Mouse (Mus musculus) left cerebral cortex, postnatal 4 days (tissue): ENCODE results near the gene Proz. TPM values are rescaled to one million over a fixed set of nuclear protein-coding genes. Genes with fewer than 3 reads are reported as not detected.
A peak's percentile ranks its signal among the peaks of the same experiment; 100 is the strongest.

ENCODE experiments used
- DNase-seq: peaks from one replicate; pipeline ENCODE4 v3.0.0-alpha.2; 2022
- intact Hi-C: fragments of 180-260 bp; cut with DNase I; formaldehyde crosslinking; loops from one replicate; pipeline ENCODE4 v1.15.1; 2025
- total RNA-seq, 2 experiments: library from RNA; stranded (reverse); gene quantifications; 2 replicates each; pipeline ENCODE4 v1.2.3; 2021

Proz gene
- total RNA-seq, 2 experiments from 2014 or later, result not detected

DNA sequence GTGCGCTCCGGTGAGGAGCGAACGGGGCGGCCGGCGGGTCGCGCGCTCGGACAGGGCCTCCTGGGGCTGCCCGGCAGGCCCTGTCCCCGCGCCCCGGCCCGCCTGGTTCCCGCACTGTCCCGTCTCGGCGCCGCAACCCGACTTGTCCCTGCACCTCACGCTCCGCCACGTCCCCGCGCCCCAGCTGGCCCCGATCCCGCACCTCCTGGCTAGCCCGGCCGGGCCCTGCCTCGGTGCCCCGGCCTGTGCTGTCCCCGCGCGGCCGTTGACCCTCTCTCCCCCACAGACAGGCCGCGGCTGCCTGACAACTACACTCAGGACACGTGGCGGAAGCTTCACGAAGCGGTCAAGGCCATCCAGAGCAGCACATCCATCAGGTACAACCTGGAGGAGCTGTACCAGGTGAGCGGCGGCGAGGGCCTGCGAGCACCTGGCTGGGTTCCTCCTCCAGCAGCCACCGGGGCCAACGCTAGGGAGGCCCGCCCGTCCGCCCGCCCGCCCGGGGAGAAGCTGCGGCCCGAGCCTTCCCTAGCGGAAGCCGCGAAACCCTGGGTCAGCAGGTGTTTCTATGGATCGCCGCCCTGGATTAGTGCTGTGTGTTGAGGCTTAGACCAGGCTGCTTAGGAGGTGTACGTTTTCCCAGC lies 45.3 kb downstream of the Proz start:
- DNase-seq, result peak; percentile 54
- intact Hi-C loops, result no loop called here

DNA sequence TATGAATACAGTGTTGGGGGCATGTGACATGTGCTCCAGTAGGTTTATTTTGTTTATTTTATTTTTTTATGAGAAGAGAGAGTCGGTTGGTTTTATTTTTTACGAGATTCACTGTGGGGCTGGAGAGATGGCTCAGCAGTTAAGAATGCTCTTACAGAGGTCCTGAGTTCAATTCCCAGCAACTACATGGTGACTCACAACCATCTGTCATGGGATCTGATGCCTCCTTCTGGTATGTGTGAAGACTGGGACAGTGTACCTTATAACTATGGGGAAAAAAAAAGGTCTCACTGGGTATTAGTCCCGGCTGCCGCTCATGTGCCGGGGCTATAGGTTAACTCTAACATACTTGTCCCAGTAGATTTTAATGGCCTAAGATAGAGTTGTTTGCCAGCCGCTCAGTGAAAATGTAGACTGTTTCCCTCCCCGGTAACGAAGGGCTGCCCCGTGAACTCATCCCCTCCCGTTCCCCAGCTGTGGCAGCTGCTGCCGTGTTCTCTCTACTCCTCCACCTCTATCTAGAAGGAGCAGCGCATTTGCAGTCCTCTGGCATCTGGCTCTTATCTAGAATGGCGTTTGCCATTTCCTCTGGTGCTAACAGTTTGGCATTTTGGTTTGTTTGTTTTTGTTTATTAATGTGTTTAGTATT lies 47.4 kb downstream of the Proz start:
- intact Hi-C loops, result no loop called here
- DNase-seq, result no peak

DNA sequence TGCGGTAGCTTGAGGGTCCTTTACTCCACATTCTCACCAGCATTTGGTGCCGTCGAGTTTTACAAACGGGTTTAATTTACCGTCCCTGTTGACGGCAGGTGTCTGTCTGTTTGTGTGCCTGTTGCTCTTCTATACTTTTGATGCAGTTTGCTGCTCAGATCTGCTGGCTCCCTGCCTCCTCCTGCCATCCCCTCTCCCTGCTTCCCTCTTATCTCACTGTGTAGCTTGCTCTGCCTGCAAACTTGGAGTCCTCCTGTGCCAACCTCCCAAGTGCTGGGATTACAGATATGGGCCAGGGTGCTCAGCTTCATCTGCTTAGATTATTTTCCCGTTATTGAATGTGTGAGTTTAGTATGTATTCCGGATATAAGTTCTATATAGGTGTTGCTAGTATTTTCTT lies 48.3 kb downstream of the Proz start:
- intact Hi-C loops, result no loop called here
- DNase-seq, result no peak

DNA sequence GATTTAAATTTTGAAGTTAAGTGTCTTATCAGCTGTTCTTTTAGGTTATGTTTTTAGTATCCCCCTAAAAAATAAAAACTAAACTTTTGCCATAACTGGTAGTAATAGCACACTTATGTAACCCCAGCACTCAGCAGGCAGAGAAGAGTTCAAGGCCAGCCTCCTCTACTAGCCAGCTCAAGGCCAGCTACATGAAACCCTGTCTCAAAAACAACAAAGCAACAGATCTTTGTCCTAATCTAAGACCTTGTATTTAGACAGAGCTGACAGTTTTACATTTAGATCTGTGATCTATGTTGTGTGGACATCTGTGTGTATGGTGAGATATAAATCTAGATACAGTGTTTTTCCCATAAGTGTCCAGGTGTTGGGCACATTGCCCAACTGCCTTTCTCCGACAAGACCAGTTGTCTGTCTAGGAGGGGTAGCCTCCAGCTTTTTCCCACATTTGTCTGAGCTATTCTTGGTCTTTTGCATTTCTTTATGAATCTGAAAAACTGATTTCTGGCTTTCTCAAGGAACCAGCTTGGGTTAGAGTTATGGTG lies 48.8 kb downstream of the Proz start:
- intact Hi-C loops, result no loop called here
- DNase-seq, result no peak

DNA sequence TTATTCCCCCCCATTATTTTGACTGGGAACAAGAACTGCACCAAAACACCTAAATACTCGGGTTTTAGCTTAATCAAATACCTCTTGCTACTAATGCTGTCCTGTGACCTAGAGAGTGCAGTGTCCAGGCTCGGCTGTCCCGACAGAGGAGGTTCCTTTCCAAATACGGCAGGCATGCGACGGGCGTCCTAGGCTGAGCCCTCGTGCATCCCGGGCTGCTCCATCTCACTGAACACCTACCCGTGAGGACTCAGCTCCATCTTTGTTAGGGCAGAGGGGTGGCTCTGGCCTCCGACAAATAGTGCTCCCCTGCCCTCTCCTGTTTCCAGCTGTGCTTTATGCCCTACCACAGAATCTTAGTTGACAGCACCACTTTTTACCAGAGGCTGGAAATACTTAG lies 51.2 kb downstream of the Proz start:
- DNase-seq, result no peak
- intact Hi-C loops, result no loop called here

DNA sequence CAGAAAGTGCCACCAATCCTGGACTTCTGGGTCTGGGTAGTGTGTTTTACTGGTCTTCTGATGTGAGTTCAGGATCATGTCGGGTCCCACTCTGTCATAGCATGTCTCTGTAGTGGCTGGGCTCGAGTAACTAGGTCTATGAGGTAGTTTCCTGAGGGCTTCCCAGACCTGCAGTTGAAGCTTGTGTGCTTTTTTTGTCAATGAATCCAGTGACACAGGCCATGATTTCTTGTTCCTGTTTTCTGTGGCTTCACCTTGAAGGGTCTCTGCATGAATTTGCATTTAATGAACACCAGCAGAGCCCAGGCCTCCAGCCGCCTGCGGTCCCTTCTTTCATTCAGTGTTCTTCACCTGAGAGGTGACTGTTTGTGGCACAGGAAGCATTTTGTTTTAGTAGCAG lies 52.5 kb downstream of the Proz start:
- intact Hi-C loops, result no loop called here
- no peak for DNase-seq

DNA sequence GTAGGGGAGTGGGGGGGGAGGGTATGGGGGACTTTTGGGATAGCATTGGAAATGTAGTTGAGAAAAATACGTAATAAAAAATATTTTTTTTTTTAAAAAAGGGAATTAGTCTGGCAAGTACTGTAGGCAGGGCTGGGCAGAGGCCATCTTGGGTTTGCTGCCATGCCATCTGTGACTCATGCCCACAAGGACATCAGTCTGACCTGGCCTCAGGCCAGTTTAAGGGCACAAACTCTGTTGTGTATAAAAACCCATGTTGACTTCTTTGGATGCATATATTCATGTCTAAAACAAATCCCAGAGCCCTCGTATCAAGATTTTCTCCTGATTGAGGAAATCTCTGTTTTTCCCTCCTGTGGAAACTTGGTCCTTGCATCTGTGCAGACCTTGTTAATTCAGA lies 56.4 kb downstream of the Proz start:
- DNase-seq, result no peak
- intact Hi-C loops, result no loop called here

DNA sequence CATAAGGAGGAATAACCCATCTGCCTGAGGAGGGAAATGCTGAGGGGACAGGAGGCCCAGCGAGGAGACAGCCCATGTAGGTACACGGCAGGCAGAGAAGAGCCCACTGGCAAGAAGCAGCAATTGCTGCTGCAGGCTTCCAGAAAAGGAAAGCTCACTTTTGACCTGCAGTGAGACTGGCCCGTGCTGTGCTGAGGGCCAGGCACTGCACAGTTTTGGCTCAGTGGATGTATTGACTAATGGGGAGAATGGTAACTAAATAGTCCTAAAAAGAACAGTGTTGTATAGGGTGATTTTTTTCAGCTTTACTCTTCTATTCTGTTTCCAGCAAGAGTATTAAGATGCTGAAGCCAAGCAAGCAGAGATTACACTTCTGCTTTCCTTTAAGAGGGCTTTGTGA lies 57.8 kb downstream of the Proz start:
- no peak for DNase-seq
- intact Hi-C loops, result no loop called here

DNA sequence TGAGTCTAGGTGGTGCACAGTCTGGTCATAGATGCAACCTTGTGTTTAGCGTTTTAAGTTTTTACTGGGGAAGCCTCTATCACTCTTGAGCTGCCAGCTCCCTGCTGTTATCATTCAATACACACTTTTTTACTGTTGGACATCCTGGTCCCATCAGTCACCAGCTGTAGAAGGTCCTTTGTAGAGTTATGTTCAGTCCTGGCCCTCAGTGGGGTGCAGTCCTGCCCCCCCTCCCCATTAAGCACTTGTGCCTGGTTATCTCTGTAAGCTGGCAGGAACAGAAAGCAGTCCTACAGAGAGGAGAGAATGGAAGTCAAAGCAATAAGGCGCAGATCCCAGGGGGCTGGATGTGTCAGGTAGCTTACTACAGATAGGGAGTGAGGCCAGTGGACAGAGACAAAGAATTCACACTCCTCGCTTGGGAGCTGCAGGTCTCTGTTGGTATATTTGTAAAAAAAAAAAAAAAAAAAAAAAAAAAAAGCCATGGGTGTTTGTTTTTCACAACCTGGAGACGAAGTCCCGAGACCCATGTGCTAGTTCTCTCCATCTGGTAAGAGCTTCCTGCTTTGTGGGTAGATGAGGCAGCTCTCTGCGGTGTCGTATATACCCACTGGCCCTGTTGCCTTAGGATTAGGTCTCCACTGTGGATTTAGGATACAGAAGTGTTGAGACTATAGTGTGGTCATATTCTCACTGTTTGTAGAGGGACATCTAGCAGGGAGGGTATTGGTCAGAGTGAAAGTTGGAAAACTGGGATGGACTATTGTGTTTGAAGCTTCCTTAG lies 60.4 kb downstream of the Proz start:
- intact Hi-C loops, result no loop called here
- DNase-seq, result no peak

DNA sequence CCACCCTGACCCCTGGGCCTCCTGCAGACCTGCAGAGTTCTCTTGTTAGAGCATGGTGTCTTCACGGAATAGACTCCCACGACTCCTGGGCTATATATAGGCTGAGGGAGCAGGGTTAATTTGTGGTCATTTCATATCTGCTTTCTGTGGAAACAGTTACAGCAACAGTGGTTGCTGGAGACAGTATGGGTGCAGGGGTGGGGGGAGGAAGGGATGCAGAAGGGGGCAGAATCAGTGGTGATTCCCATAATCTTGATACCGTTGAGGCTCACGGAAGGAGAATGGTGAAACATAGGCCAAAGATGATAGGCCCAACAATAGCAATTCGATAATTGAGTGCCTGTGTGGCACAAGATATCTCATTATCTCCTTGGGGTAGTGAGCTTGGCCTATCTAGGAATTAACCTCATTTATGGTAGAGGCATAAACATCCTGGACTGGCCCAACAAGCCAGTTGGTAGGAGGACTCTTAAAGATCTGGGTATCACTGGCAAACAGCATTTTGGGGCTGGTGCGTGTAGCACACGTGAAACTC lies 62.2 kb downstream of the Proz start:
- intact Hi-C loops, result no loop called here
- DNase-seq, result no peak

DNA sequence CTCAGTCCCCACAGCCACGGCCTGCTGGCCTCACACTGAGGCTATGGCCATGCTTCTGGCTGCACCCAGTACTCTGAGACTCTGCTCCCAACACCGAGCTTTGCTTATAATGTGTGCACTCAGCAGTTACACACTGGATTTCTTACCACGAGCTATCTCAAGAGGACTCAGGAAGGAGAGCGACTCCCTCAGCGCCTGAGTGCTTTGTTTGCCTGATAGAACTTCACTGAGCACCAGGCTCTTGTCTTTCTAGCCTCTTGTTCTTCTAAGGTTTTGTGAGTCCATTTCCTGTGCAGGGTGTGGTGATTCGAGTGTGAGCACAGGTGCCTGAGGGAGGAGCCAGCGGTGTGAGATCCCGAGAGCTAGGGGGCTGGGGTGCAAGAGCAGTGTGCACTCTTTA lies 64.2 kb downstream of the Proz start:
- intact Hi-C loops, result no loop called here
- DNase-seq, result no peak

Other genes starting within 250 kb of the Proz start
- 100 to 1,000 TPM; 399 to 404 TPM for gene Mcf2l, start 187.1 kb upstream of the Proz start, total RNA-seq
- under 1 TPM in 1 of 2 experiments, not detected in 1; 0.20 TPM for gene F7, start 34.9 kb upstream of the Proz start, total RNA-seq
- gene F10, start 23.6 kb upstream of the Proz start, total RNA-seq, result under 1 TPM in 1 of 2 experiments, not detected in 1; 0.80 TPM
- 10 to 100 TPM; 31.5 to 33.8 TPM for gene Pcid2, start 44.5 kb downstream of the Proz start, total RNA-seq
- 10 to 100 TPM; 67.0 to 67.3 TPM for gene Cul4a, start 44.7 kb downstream of the Proz start, total RNA-seq
- gene Lamp1, start 98.2 kb downstream of the Proz start, total RNA-seq, result 100 to 1,000 TPM; 241 to 259 TPM
- 1 to 10 TPM; 7.8 to 8.9 TPM for gene Grtp1, start 139.7 kb downstream of the Proz start, total RNA-seq
- 1 to 10 TPM; 1.8 to 1.9 TPM for gene Adprhl1, start 193.2 kb downstream of the Proz start, total RNA-seq
- 10 to 100 TPM; 27.6 to 31.2 TPM for gene Dcun1d2, start 227.2 kb downstream of the Proz start, total RNA-seq
- 10 to 100 TPM; 38.4 to 42.9 TPM for gene Tmco3, start 227.3 kb downstream of the Proz start, total RNA-seq